Mouse (Mus musculus) skeletal muscle tissue, adult 2 months (tissue): ENCODE results near the gene 2510002D24Rik.

Source experiments
- DNase-seq: peaks from one replicate; pipeline ENCODE4 v3.0.0-alpha.2; 2012; ENCODE audit warnings: low read depth, low spot score

2510002D24Rik gene

GRCm38 (mm10) chr16:18836468-18837208 is at the start of gene 2510002D24Rik, which contains the start of gene Gm28539:
Gene 2510002D24Rik, plus strand, starts transcription at chr16:18836578.
Gene Gm28539, plus strand, starts transcription at chr16:18836584.
- DNase-seq, result peak; percentile 88

GRCm38 (mm10) chr16:18786652-18787051 is 49.7 kb upstream of the 2510002D24Rik start:
- no peak for DNase-seq

- DNase-seq, result no peak
Measured at GRCm38 (mm10) chr16:18788627-18789406, 47.6 kb upstream of the 2510002D24Rik start.

- DNase-seq, result no peak
Measured at GRCm38 (mm10) chr16:18795223-18795899, 41.0 kb upstream of the 2510002D24Rik start.

DNA sequence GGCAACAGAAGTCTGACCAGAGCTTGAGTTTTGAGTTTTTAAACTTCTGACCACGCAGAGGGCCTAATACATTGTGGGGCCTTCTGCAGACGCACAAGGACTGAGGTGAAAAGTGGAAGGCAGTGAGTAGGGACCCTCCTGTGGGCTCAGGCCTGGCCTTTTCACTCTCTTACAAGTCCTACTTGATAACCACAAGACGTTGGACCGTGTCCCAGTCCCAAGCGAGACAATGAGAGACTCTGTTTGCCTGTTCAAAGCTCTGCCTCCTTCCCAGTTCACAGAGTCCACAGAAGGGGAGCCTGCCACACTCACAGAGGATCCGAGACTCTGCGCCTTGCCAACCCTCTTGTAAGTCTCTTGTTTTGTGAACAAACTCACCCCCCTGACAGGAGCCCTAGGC is 39.7 kb upstream of the 2510002D24Rik start:
- DNase-seq, result no peak

DNA sequence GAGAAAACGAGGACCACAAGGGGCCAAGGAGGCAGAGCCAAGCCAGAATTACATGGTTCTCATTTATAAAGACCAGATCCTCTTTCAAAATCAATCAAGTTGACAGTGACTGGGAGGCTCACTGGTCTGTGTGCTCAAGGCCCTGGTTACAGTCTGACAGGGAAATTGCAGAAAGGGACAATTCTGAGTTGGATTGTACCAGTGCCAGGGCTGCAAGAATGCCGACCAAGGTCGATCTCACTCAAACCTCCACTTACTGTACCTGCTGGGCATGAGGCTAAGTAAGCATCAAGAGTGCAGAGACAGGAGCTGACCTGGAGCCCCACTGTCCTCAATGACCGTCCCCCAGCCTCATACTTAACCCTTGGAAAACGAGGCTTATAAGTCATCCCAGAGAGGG is 38.2 kb upstream of the 2510002D24Rik start:
- DNase-seq, result no peak

DNA sequence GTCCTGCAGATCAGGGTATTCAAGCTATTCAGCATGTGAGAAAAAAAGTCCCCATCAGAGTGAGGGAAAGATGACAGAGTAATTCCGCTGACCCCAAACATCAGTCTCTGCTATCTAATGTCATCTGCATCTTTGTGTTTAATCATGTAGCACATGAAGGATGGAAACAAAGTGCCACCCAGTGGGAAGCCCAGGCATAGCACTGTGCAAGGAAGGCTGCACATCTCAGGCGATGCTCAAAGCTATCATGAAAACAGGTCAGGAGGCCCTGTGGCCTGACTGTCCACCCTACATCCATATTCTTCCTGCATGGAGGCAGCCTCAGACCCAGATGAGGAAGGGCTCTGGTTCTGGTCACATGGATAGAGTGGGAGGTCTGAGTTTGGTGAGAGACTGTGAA is 37.5 kb upstream of the 2510002D24Rik start:
- DNase-seq, result no peak

- no peak for DNase-seq
Measured at GRCm38 (mm10) chr16:18805746-18806145, 30.6 kb upstream of the 2510002D24Rik start.

GRCm38 (mm10) chr16:18809001-18809400 is 27.4 kb upstream of the 2510002D24Rik start:
- no peak for DNase-seq

GRCm38 (mm10) chr16:18811032-18811431 is 25.3 kb upstream of the 2510002D24Rik start:
- no peak for DNase-seq

- peak; percentile 88 for DNase-seq
Measured at GRCm38 (mm10) chr16:18811468-18812384, 24.7 kb upstream of the 2510002D24Rik start, which contains the start of the genes Ufd1 and Cdc45. Gene Ufd1, plus strand, starts transcription at chr16:18811779. Gene Cdc45, minus strand, starts transcription at chr16:18811987.

DNA sequence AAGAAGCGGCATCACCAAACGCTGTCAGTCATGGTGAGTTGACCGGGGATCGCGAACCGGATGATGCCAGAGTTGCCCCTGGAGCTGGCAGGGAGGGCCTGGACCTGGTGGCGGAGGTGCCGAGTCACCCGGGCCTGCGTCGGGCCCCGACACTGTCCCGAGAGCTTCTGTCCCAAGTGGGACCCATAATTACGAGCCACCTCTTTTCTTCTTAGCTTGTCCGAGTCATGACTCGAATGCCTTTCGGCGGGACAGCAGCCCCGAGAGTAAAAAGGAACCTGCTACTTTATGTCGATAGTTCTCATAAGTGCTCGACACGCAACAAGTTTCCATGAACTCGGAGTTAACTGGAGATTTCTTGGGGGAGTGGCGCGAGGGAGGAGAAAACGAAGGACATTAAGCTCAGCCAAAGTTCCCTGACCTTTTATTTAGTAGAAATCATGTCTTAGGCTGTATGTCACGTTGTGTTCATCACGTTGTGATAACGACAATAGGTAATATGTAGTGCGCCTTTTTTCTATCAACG is 23.9 kb upstream of the 2510002D24Rik start:
- DNase-seq, result no peak

DNA sequence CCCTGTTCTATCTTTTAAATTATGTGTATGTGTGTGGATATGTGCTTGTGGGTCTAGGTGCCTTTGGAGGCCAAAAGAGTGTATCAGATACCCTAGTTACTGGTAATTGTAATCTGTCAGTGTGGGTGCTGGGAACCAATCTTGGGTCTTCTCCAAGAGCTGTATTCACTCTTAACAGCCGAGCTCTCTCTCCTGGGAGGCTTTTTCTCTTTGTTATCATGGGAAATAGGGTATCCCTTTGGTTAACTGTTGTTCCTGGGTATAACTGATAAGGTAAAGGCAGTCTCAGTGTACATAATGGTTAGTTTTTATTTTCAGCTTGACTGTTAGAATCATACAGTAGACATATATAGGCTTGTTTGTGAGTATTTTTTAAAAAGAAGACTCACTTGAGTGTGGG is 14.0 kb upstream of the 2510002D24Rik start:
- DNase-seq, result no peak

GRCm38 (mm10) chr16:18822925-18823324 is 13.5 kb upstream of the 2510002D24Rik start:
- DNase-seq, result no peak

GRCm38 (mm10) chr16:18828630-18829029 is 7.7 kb upstream of the 2510002D24Rik start:
- DNase-seq, result no peak

DNA sequence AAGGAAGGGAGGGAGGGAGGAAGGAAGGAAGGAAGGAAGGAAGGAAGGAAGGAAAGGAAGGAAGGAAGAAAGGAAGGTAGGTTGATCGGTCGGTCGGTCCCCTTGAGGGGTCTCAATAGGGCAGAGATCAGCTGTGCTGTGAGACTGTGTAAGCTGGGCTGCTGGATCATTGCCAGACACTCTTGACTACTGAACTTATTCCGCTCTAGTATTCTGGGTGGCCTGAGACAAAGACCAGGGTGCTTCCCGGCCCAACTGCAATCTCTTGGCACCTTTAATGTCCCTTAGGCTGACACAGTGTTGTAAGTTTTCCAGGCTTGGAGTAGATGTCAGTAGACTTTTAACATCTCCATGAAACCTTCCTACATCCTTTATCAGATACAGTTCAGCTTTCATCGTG is 7.3 kb upstream of the 2510002D24Rik start:
- no peak for DNase-seq

DNA sequence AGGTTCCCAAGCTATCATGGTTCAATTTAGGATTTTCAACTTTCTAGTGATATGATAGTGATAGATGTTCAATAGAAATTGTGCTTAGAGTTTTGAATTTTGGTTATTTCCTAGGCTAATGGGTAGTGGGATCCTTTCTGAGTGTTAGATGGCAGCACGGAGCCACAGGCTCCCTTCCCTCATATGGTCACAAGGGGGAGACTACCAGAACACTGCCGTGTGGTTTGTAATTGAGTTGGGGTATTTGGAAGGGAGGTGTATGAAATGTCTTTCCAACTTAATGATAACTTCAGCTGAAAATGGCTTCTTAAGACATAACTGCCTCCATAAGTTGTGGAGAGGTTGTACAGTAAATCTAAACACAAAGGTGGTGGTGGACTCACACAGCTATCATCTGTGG is 2.9 kb upstream of the 2510002D24Rik start:
- no peak for DNase-seq

DNA sequence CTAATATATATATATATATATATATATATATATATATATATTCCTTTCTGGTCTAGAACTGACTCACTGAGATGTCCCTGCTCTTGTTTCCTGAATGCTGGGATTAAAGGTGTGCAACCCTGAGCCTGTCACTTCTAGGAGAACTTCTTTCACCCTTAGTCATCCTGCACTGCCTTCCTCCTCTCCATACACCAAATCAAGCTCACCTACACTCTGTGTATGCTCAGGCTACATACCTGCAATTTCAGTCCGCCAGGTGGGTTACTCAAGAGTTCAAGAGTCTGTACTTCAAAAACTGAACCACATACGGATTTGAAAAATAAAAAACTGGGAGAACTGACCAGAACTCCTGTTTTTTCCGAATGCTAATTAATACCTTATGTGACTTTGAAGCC is 308 bp upstream of the 2510002D24Rik start:
- DNase-seq, result no peak

- DNase-seq, result no peak
Measured at GRCm38 (mm10) chr16:18838346-18838745, 2.0 kb downstream of the 2510002D24Rik start.

DNA sequence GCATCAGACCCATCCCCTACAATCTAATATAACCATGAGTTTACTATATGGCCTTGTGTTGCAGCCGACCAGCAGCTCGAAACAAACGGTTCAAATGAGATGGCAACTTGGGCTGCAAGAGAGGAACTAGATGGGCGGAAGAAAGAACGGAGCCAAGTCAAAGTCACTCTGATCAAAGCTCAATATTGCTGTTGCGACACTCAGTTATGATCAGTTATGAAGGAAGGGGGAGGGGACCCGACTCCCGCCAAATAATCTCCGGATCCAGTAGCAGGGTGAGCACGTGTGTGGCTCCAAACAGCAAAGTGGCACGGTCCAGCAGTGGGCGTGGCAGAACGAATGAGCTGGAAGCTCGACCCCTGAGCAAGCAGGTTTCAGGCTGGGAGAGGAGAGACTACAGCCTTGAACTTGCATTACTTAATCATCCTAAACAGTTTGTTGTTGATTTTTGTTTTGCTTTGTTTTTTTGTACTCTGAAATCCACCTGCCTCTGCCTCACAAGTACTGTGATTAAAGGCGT is 10.0 kb downstream of the 2510002D24Rik start:
- DNase-seq, result no peak
